Mouse (Mus musculus): ENCODE data around the gene Kansl3. TPM values are rescaled to one million over a fixed set of nuclear protein-coding genes. Genes with fewer than 3 reads are reported as not detected.

Kansl3 gene
- polyA plus RNA-seq, 1 experiment from 2014 or later: 35.9 TPM

GRCm38 (mm10) chr1:36314959-36315775, 53.8 kb downstream of the Kansl3 start:
- ATAC-seq (ENCODE audit: low FRiP score): no peak
- no peak overlapping the region for H3K4me2 ChIP-seq
- no peak overlapping the region for H3K4me3 ChIP-seq
- 89% methylated on average over 11 of the region's 11 CpGs for WGBS
- H3K9me3 ChIP-seq: no peaks in the 10 kb centered on the region
- H3K36me3 ChIP-seq: peaks cover 6% of the 10 kb centered on the region
- H3K4me1 ChIP-seq (replicated peaks): 0 out of 2 replicates have a peak, but pooled peaks cover 1% of the 10 kb centered on the region
- H3K27ac ChIP-seq: no peak overlapping the region
- no peak overlapping the region for H3K9ac ChIP-seq
- H3K27me3 ChIP-seq: 0 out of 2 replicates have a peak, but pooled peaks cover 7% of the 10 kb centered on the region

- Histone ChIP-seq H3K27me3 (peaks cover 29% of the 10 kb centered on the region), H3K4me2 (peak overlapping the region; percentile 93; the same call in 1 of the 2 replicates), H3K4me3 (no peak overlapping the region), H3K36me3 (no peaks in the 10 kb centered on the region), H3K27ac (no peak overlapping the region), H3K4me1 (replicated peaks) (peaks cover 23% of the 10 kb centered on the region), H3K9me3 (no peaks in the 10 kb centered on the region), H3K9ac (no peak overlapping the region)
- 22% methylated on average over 3 of the region's 3 CpGs for WGBS
- no peak for ATAC-seq (ENCODE audit: low FRiP score)
These were observed 59.5 kb downstream of the Kansl3 start for GRCm38 (mm10) chr1:36309498-36309901.

GRCm38 (mm10) chr1:36308966-36309475, 60.0 kb downstream of the Kansl3 start:
- H3K4me3 ChIP-seq: peak overlapping the region; percentile 62; the same call in 1 of the 2 replicates
- H3K9me3 ChIP-seq: no peaks in the 10 kb centered on the region
- H3K27ac ChIP-seq: no peak overlapping the region
- peaks cover 34% of the 10 kb centered on the region for H3K27me3 ChIP-seq
- WGBS: 60% methylated on average over 9 of the region's 9 CpGs
- no peak for ATAC-seq (ENCODE audit: low FRiP score)
- no peaks in the 10 kb centered on the region for H3K36me3 ChIP-seq
- peaks cover 23% of the 10 kb centered on the region for H3K4me1 ChIP-seq (replicated peaks)
- peak overlapping the region; percentile 93; the same call in 1 of the 2 replicates for H3K4me2 ChIP-seq
- no peak overlapping the region for H3K9ac ChIP-seq

GRCm38 (mm10) chr1:36308451-36308901, 60.5 kb downstream of the Kansl3 start:
- no peak for ATAC-seq (ENCODE audit: low FRiP score)
- H3K27me3 ChIP-seq: peaks cover 36% of the 10 kb centered on the region
- no peak overlapping the region for H3K27ac ChIP-seq
- peaks cover 23% of the 10 kb centered on the region for H3K4me1 ChIP-seq (replicated peaks)
- WGBS: 7% methylated on average over 12 of the region's 12 CpGs
- peak overlapping the region; percentile 75 for H3K9ac ChIP-seq
- no peaks in the 10 kb centered on the region for H3K36me3 ChIP-seq
- peak overlapping the region; percentile 62 for H3K4me3 ChIP-seq
- H3K9me3 ChIP-seq: no peaks in the 10 kb centered on the region
- H3K4me2 ChIP-seq: peak overlapping the region; percentile 93

GRCm38 (mm10) chr1:36307495-36308280, 61.3 kb downstream of the Kansl3 start, which contains the start of gene Arid5a:
Arid5a (plus strand) TSS chr1:36307733.
- Histone ChIP-seq H3K4me2 (peak within 1 kb of the TSS; percentile 93), H3K4me1 (replicated peaks) (peaks cover 30% of the 10 kb centered on the region), H3K36me3 (no peaks in the 10 kb centered on the region), H3K9me3 (no peaks in the 10 kb centered on the region), H3K27ac (peak within 1 kb of the TSS; percentile 62), H3K27me3 (peaks cover 40% of the 10 kb centered on the region), H3K4me3 (peak within 1 kb of the TSS; percentile 62), H3K9ac (peak within 1 kb of the TSS; percentile 75)
- under 1% methylated on average over 63 of the region's 65 CpGs for WGBS
- ATAC-seq (ENCODE audit: low FRiP score): peak; percentile 92

- 70% methylated on average over 7 of the region's 7 CpGs for WGBS
- Histone ChIP-seq H3K36me3 (no peaks in the 10 kb centered on the region), H3K4me2 (no peak overlapping the region), H3K9ac (no peak overlapping the region), H3K27ac (no peak overlapping the region), H3K4me3 (no peak overlapping the region), H3K9me3 (no peaks in the 10 kb centered on the region), H3K27me3 (peaks cover 43% of the 10 kb centered on the region), H3K4me1 (replicated peaks) (peaks cover 30% of the 10 kb centered on the region)
- ATAC-seq (ENCODE audit: low FRiP score): peak; percentile 17
These were observed 61.9 kb downstream of the Kansl3 start for GRCm38 (mm10) chr1:36307121-36307494.

- Histone ChIP-seq H3K36me3 (no peaks in the 10 kb centered on the region), H3K27me3 (peaks cover 52% of the 10 kb centered on the region), H3K4me2 (no peak overlapping the region), H3K4me3 (no peak overlapping the region), H3K4me1 (replicated peaks) (peaks cover 30% of the 10 kb centered on the region), H3K9ac (no peak overlapping the region), H3K9me3 (no peaks in the 10 kb centered on the region), H3K27ac (no peak overlapping the region)
- 79% methylated on average over 6 of the region's 6 CpGs for WGBS
- no peak for ATAC-seq (ENCODE audit: low FRiP score)
These were observed 62.9 kb downstream of the Kansl3 start for GRCm38 (mm10) chr1:36306120-36306519.

- no peak overlapping the region for H3K4me2 ChIP-seq
- peaks cover 25% of the 10 kb centered on the region for H3K4me1 ChIP-seq (replicated peaks)
- H3K9ac ChIP-seq: no peak overlapping the region
- ATAC-seq (ENCODE audit: low FRiP score): no peak
- H3K4me3 ChIP-seq: no peak overlapping the region
- no peaks in the 10 kb centered on the region for H3K36me3 ChIP-seq
- peaks cover 50% of the 10 kb centered on the region for H3K27me3 ChIP-seq
- 75% methylated on average over 7 of the region's 7 CpGs for WGBS
- H3K9me3 ChIP-seq: no peaks in the 10 kb centered on the region
- no peak overlapping the region for H3K27ac ChIP-seq
These were observed 64.2 kb downstream of the Kansl3 start for GRCm38 (mm10) chr1:36304764-36305163.

- peaks cover 15% of the 10 kb centered on the region for H3K4me1 ChIP-seq (replicated peaks)
- peaks cover 42% of the 10 kb centered on the region for H3K27me3 ChIP-seq
- ATAC-seq (ENCODE audit: low FRiP score): peak; percentile 31
- H3K4me3 ChIP-seq: peak overlapping the region; percentile 39
- H3K36me3 ChIP-seq: no peaks in the 10 kb centered on the region
- H3K4me2 ChIP-seq: peak overlapping the region; percentile 76
- WGBS: 9% methylated on average over 30 of the region's 30 CpGs
- 0 out of 2 replicates have a peak overlapping the region, but pooled peaks have one; percentile 67 for H3K27ac ChIP-seq
- no peaks in the 10 kb centered on the region for H3K9me3 ChIP-seq
- peak overlapping the region; percentile 63 for H3K9ac ChIP-seq
These were observed 65.3 kb downstream of the Kansl3 start for GRCm38 (mm10) chr1:36303381-36304320.

- Histone ChIP-seq H3K9ac (peak overlapping the region; percentile 63), H3K9me3 (no peaks in the 10 kb centered on the region), H3K4me3 (peak overlapping the region; percentile 39), H3K4me2 (peak overlapping the region; percentile 76), H3K27me3 (peaks cover 44% of the 10 kb centered on the region), H3K36me3 (no peaks in the 10 kb centered on the region), H3K27ac (0 out of 2 replicates have a peak overlapping the region, but pooled peaks have one; percentile 67), H3K4me1 (replicated peaks) (peaks cover 8% of the 10 kb centered on the region)
- 20% methylated on average over 9 of the region's 9 CpGs for WGBS
- no peak for ATAC-seq (ENCODE audit: low FRiP score)
These were observed 66.0 kb downstream of the Kansl3 start for GRCm38 (mm10) chr1:36302957-36303356.

GRCm38 (mm10) chr1:36302273-36302672, 66.7 kb downstream of the Kansl3 start:
- no peak overlapping the region for H3K4me2 ChIP-seq
- H3K27ac ChIP-seq: no peak overlapping the region
- peaks cover 6% of the 10 kb centered on the region for H3K4me1 ChIP-seq (replicated peaks)
- H3K9me3 ChIP-seq: no peaks in the 10 kb centered on the region
- H3K36me3 ChIP-seq: no peaks in the 10 kb centered on the region
- no peak overlapping the region for H3K4me3 ChIP-seq
- H3K27me3 ChIP-seq: peaks cover 49% of the 10 kb centered on the region
- WGBS: 77% methylated on average over 8 of the region's 8 CpGs
- ATAC-seq (ENCODE audit: low FRiP score): no peak
- H3K9ac ChIP-seq: no peak overlapping the region

Data from hindbrain, embryonic 13.5 days (tissue).